Mouse (Mus musculus): ENCODE data around the gene 2310009B15Rik. TPM values are rescaled to one million over a fixed set of nuclear protein-coding genes. Genes with fewer than 3 reads are reported as not detected.

2310009B15Rik gene
- polyA plus RNA-seq (2017; shearing (Covaris generic)), result 10 to 100 TPM in 1 of 2 experiments, 1 to 10 TPM in 1; 9.9 to 15.9 TPM

DNA sequence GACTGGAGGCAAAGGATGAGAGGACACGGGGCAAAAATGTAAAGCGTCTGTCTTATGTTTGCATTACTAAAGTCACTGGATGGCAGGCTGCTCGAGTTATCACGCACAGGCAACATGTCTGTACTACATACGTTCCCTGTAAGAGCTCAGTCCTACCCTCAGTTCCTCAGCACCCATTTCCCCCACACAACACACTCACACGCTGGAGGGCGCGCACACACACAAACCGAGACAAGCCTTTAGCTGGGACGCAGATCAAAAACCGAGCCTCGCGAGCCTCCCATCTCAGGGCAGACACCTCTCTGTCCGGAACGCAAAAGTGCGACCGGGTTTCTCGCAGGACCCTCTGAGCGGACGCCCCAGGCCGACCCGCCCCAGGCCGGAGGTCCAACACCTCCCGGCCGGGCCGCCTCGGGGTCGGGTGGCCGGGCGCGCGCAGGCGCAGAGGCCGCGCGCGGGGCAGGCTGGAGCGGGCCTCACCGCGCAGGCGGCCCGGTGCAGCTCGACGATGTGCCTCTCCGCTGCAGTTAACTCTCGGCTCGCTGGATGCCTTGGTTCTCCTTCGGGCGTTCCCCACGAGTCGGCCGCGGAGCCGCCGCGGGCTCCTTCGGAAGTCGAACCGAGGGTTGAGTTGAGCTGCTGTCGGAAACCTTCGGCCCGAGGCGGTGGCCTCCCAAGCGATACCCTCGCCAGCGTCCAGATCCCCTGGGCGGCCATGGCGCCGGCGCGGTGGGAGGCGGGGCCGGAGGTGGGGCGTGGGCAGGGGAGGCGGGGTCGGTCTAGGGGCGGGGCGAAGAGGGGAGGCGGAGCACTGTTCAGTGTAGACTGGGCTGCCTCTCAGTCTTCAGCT is at the start of gene 2310009B15Rik:
Gene 2310009B15Rik, minus strand, starts transcription at position 752 of the 850 bp plus-strand sequence.
- peak; percentile 92 for ATAC-seq

DNA sequence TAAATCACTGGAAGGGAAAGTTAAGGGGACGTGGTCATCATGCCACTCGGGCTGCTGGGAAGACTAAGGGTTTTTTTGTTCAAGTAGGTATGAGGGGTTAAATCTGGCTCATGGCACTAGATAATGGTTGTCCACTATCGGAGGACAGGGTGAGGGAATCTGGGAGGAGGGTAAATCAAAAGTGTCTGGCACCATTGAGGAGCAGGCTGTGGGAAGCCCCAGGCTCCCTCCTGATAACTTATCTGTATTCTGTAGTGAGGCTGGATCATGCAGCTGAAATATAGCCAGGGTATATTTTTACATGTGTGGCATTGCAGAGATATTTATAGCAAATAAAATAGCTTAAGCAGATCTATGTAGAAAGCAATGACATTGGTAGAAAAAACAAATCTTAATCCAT is 49.6 kb upstream of the 2310009B15Rik start:
- no peak for ATAC-seq

DNA sequence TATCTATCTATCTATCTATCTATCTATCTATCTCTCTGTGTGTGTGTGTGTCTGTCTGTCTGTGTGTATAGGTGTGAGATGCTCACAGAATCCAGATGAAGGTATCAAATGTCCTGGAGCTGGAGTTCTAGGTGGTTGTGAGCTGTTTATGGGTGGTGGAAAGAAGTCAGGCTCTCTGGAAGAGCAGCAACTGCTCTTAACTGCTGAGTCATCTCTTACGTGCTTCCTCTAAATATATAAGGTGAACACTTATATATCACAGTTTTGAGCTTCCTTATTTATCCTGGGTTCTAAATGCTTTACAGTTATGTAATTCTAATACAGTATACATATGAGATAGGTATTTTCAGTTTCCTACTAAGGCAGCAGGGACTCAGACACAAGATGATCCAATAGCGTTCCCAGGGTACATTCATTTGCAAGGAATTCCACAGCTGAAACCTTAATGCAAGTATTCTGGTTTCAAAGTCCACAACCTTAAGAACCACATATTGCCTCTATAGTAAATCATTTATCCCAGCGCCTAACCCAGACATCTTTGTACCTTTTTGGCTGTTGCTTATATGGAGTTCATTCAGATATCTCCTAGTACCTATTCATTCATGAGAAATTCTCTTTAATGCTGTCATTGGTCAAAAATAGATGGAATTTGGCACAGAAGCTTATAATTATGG is 48.6 kb upstream of the 2310009B15Rik start:
- ATAC-seq, result no peak

DNA sequence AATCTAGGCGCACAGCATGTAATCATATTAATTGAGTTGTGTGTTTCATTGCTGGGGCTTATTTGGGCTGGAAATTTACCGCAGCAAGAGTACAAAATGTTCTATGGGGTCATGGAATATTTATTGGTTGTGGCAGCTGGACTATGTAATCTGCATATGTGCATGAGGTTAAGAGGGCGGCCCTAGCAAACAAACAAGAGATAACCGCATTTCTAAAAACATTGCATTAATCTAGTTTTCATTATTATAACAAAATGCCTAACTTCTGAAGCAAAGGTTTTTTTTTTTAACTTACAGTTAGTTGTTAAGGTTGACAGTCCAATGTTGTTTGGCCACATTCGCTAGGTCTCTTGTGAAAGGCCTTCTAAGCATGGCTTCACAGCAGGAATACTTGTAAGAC is 47.2 kb upstream of the 2310009B15Rik start:
- no peak for ATAC-seq

DNA sequence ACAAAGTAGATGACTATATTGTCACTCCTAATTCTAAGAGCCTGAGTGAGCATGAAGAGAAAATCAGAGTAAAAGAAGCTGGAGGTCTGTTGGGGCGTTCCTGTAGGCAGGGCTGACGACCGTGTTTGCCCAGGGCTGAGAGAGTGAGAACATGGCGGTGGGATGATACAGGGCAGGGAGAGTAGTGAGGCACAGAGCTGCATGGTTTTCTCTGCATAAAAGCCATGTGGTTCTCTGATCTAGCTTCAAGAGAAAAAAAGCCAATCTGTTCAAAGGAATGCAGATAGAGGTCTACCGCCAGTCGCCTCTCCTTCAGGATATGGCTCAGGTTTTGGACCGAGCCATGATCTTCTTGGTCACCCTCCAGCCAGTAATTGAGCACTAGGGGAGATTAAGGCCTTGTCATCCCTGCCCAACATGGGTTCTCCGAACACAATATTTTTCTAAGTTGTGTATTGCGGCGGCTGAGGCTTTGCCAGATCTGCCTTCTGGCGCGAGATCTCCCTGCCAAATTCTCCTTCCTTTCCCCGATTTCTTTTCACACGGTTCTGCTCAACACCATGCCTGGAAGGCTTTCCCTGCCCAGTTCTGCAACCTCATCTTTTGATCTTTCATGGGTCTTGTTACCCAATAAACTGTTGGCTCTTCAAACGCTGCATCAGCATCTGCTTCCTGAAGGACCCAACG is 44.9 kb upstream of the 2310009B15Rik start:
- no peak for ATAC-seq

DNA sequence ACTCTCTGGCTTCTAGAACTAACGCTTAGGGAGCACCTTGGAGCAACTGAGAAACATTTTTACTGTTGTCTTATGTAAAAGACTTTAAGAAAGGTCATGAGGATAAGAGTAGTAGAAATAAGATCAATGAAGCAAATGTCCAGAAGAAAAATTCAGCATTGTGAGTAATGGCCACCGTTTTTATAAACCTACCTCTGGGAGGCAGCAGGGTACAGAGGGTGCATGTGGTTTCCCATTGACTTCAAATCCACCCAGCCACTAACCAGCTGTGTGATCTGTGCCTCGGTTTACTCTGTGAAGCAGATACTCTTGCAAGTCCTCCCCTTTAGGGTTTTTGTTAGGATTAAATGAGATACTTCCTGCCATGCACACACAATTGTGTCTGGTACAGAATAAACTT is 39.4 kb upstream of the 2310009B15Rik start:
- no peak for ATAC-seq

DNA sequence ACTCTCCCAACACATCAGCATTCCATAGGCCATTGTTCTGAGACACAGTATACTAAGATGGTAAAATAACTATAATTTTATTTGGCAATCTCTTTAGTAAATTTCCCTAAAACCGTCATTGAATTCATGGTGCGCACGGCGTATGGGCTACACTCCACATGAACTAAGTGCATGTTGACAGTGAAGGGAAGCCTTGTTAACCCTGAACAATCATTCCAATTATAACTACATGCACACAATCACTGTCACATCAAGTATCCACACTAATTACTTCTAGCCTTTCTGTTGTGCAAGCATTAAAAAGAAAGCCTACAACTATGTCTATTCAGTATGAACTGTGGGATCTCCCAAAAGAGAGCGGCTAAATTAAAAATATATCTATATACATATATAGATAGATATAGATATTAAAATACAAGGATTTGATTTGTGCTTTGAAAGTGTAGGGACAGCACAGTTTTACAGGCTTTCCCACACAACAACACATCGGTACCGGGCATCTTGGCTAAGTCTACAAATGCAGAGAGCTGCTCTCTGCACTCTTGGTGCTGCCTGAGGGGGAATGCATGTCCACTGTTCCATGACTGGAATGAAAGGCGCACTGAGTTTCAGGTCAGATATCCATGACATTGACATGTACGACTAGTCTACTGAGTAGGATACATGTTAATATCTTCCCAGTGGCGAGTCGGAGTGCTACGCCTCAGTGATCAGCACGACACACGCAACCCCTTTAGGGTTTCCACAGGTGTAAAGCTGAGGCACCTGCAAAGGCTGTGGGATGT is 21.0 kb upstream of the 2310009B15Rik start:
- no peak for ATAC-seq

DNA sequence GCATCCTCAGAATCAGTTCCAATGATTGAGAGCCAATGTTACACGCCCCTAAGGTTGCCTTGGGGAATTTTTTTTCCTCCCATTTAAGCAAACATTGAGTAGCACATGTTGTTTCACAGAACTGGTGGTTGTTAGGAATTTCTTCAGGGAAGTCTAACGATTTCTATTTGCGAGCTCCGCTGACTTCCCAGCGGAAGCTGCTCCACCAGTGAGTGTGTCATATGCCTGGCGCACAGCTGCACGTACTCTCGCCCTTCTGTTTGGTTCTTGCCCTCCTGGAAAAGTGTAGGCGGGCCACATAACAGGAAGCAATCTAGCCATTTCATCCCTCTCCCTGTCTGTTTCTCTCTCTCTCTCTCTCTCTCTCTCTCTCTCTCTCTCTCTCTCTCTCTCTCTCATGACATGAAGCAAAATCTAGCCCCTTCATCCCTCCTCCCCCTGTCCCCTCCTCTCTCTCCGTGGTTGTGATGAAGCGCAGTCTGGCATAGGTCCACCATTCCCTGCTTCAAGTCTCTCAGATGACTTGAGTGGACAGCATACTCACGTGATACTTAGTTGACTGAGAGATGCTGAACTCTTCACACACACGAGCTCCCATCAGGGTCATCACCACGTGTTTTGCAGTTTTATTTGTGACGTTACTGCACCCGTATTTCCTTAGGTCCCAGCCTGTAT is 19.9 kb upstream of the 2310009B15Rik start:
- ATAC-seq, result no peak

DNA sequence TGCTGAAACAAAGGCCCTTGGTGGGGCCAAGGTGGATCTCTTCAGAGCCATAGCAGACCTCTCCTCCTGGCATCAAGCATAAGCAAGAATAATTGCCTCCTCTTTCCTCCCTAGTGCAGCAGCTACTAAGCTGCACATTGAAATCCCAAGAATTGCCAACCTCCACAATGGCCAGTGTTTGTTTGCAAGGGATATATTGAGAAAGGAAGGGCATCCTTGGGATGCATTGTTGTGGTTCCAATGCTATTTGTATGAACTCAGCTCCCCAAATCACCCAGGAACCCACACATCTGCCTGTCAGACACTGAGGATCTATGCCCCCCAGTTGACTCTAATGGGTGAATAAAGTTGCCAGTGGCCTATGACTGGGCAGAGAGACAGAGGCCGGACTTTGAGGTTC is 5.8 kb downstream of the 2310009B15Rik start:
- ATAC-seq, result no peak

DNA sequence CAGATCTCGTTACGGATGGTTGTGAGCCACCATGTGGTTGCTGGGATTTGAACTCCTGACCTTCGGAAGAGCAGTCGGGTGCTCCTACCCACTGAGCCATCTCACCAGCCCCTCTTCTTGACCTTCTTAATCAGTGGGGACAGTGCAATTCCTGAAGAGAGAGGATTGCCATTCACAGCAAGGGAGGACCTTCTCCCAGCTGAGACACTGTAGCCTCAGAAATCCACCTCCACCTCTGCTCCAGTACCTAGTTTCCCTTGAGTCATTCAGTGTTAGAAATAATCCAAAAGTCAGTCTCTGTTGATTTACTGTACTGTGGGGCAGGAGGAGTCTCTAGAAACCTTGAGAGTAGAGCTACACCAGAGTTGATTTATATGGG is 6.5 kb downstream of the 2310009B15Rik start:
- ATAC-seq, result no peak

DNA sequence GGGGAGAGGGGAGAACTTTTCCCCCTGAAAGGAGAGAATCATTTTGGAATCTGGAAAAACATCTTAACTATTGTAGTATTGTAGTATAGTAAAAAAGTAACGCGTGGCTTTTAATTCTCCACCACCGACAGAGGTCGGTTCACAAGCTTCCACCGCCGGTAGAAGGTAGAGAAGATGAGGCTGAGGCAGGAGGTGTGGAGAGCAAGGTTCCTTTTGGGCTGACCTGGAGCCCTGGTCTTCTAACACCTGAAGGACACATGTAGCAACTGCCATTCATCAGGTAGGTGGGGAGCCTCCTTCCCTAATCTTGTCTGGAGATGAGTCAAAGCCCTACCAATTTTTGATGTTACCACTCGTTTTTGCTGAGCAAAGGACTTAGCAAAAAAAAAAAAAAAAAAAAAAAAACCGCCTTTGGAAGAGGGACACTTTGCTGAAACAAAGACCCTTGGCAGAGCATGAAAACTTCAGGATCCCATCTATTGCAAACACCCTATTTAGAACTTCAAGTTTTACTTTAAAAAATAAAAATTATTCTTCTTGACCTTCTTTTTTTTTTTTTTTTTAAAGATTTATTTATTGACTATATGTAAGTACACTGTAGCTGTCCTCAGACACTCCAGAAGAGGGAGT is 7.0 kb downstream of the 2310009B15Rik start:
- no peak for ATAC-seq

DNA sequence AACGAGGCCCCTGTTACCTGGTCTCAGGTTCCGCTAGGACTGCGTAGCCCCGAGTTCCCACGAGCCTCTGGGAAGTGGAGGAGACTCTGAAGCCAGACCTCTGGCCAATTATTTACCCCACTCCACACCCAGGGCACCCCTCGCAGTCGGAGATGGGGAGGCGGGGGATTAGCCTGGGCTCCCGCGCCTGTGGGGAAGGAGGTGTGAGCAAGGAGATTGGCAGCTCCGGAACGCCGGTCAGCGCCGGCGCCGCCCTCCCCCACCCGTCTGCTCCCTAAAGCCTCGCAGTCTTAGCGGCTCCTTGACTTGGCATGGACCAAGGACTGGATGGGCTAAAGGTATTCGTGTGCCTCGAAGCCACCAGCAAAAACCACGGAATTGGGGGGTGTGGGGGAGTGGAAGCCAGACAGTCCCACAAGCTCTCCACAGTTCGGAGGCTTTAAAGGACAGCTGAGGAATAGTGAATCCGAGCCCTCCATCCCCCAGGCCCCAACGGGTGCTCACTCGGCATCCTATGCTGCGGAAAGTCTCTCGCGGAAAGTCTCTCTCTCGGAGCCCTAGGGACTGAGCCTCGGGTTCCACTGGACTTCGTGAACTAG is 8.0 kb downstream of the 2310009B15Rik start, which contains the start of gene Lhx9:
Gene Lhx9, minus strand, starts transcription at position 67 of the 599 bp plus-strand sequence.
- ATAC-seq, result peak; percentile 27

DNA sequence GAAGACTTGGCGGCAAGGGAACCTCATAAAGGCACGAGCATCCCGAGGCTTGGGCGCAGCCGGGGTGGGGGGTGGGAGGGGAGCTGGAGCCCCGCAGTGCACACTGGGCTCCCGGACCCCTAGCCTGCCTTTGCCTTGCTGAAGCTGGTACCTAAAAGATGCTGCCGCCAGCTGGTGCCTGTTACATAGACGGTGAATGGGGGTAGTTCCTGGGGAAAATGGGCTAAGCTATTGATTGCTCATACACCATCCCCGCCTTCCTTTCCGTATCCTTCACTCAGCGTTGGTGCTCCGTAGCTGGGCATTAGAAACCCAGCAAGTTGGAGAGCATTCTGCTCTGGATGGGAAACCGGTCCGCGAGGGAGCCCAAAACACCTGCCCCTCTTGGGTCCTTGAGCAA is 8.6 kb downstream of the 2310009B15Rik start:
- peak; percentile 16 for ATAC-seq

DNA sequence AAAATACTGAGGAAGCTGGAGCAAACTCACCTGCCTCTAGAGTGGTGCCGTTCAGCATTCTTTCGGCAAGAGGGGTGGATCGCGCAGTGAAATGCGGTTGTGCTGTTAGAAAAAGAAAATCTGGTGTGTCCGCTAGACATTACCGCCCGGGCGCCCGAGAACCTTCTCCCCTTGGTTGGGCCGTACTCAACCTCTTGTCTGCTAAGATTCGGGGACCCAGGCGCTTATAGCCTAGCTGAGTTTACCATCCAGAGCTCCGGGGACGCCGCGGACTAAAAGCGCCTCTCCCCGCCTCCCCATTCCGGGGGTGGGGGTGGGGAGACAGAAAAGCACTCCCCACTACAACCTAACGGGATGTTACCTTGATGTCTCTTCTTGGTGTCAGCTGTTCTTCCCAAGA is 9.5 kb downstream of the 2310009B15Rik start:
- no peak for ATAC-seq

DNA sequence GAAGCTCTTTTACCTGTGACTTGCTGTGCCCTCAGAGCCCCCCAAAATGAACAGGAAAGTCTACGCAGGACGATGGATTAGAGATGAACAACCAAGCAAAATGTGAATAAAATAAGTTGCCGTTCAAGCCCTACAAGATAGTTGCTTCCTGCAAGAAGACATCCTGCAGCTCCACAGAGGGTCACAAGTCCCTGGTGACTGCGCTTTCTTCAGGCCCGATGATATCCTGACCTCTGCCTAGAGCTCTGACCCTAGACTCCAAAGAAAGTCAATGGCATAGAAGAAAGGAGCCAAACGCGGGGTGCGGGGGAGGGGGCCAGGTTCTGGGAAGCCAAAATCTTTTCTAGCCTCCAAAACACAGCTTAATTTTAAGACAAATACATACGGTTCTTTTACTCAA is 10.1 kb downstream of the 2310009B15Rik start:
- ATAC-seq, result no peak

DNA sequence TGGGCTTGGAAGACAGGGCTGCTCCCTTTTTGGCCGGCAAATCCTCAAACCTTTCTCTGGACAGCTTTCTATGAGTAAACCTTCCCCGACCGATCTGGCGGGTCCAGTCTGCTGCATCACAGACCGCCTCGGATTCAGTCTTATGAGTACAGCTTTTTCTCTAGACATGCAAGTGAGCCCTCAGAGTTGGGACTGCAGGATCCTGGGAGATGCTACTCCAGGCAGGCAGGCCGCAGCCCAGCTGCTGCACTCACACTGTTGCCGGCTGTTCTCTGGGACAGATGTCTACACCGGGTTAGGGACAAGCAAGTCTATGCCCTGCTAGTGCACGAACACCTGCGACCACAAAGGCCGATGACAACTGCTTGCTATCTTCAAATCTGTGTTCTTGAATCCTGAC is 10.5 kb downstream of the 2310009B15Rik start:
- ATAC-seq, result no peak

DNA sequence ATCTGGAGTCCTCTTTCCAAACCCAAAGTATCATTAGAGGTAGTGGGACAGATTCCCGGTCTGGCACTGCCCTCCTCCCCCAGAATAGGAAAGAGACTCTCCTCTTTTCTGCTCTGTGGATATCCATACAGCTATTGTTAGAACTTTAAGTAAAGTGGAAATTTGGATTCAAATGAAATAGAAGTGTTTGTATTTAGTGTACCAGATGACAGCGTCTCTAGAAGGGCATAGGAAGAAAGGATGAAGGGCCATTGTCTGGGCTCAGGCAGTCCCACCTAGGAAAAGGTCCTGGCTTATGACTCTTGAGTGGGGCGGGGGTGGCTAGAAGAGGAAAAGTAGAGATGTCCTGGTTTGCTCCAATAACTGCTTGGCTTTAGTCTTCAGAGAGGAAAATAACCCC is 11.2 kb downstream of the 2310009B15Rik start:
- ATAC-seq, result no peak

DNA sequence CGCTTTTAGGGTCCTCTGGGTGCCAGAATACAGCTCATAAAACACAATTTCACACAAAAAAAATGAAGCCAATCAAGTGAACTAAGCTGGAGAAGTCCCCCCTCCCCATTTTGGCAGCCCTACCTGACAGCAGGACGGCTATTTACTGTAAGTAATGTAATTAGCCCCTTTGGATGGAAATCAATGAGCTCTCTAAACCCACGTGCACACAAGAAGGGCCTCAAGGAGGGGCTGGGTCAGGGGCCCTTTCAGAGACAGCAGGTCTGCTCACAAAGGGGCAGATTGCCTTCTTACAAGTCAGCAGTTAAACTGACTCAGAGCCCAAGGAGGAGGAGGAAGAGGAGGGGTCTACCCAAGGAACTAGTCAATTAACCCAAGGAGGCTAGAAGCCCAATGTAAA is 12.5 kb downstream of the 2310009B15Rik start:
- no peak for ATAC-seq

DNA sequence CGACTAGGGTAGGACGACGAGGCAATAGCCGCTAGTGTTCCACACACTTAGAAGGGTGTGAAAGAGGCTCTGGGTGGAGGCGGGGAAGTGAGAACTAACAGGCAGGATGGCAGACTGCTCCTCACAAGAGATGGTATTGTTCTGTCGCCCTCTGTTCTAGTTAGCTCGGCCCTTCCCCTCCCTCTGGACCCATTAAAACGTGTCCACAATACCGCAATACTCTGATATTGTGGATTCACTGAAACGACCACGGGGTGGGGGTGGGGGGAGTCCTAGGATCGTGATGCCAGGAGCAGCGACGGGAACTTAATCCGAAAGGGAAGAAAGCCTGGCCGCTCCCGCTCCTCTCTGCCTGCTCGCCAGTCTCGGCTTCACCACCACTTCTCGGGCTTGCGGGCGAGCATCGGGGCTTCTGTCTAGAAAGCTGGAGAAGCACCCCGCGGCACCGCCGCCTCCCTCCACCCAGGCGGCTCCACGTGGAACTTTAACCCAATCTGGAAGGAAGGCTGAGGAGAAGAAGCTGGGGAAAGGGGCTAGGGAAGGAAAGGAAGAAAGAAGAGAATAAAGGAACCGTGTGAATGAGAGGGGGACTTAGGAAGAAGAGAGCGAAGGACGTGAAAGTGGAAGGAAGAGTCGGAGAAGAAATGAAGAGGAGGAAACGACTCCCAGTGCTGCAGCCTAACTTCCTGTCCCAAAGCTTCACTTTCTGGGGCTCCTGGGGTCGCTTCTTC is 13.1 kb downstream of the 2310009B15Rik start:
- ATAC-seq, result peak; percentile 31

DNA sequence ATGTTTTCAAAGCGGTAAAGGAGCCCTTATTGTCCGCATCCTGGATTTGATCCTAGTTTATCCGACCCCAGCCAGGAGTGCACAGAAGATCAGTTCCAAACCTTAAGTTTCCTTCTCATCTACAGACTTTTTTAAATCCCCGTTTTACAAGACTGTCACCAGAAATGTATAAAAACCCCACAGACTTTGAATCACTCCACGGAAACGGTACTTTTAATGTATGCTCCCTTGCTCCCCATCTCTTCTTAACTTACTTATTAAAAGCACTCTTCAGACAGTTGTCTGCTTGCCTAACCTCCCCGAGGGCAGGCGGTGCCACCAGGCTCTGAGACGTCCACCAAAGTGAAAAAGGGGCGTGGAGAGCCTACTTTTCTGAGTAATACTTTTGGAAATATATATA is 13.9 kb downstream of the 2310009B15Rik start:
- no peak for ATAC-seq
